Mouse (Mus musculus): ENCODE measurements around the gene Gm11096.

GRCm38 (mm10) chr17:81480351-81481161 lies 39.0 kb downstream of the Gm11096 start:
- TF ChIP-seq CTCF (IDR thresholded peaks at IDR 0.05; ENCODE audit: control insufficient read depth, insufficient read depth, insufficient read length) (no peak), MYOG (IDR thresholded peaks at IDR 0.05; ENCODE audit: control insufficient read depth, extremely low read depth, insufficient read length) (no peak), USF1 (IDR thresholded peaks at IDR 0.05; ENCODE audit: low read depth) (peak; percentile 75)
